Mouse (Mus musculus): ENCODE data around the gene Pcdh15.

Gene Pcdh15

GRCm38 (mm10) chr10:73828781-73829180 is 729.6 kb downstream of the Pcdh15 start:
- TF ChIP-seq GATA4 (IDR thresholded peaks at IDR 0.05; ENCODE audit: insufficient replicate concordance, low read length), result no peak

- TF ChIP-seq GATA4 (IDR thresholded peaks at IDR 0.05; ENCODE audit: insufficient replicate concordance, low read length), result no peak
Measured at GRCm38 (mm10) chr10:73844998-73845397, 745.9 kb downstream of the Pcdh15 start.

DNA sequence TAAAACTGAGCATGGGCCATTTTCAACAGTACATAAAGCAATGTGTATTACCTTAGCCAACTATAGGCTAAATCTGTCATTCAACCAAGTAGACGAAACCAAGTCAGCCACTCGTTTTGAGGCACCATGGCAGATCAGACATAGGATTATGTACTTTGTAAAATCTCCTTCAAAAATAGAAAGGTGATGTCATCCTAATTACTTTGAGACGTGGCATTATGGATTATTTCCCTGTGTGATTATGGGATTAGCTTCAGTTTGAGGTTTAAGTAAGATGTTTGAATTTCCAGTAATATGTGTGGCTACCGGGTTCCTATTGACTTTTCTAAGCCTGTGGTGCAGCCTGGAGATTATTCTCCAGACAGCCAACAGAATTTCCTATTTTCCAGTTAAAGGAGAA is 763.0 kb downstream of the Pcdh15 start:
- TF ChIP-seq GATA4 (IDR thresholded peaks at IDR 0.05; ENCODE audit: insufficient replicate concordance, low read length), result no peak

DNA sequence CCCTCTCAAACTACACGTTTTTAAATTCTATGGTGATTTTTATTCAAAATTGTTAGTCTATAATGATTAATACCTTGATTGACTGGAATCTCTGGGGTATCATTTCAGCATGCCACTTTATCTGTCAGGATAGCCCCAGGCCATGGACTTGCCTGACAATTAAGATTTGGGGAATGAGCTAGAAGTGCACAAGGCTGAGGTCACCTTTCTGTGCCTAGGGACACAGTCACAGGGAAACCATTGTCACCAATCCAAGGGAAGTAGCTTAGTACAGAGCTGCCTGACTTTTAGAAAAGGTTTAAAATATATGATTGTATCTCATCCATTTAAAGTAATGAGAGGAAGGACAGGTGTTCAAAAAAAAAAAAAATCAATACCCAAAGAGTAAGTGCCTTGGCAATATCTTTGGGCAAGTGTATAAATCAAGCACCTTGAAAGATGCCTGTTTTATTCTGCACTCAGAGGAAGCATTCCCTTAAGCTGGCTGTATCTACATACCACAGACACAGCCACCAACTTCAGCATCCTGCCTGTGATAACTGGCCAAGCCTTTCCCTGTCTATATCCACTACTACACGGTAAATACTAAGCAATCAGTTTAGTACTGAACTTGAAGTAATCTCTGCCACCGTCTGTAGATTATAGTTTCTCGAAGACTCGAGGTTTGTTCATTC is 779.0 kb downstream of the Pcdh15 start:
- TF ChIP-seq GATA4 (IDR thresholded peaks at IDR 0.05; ENCODE audit: insufficient replicate concordance, low read length), result no peak

- TF ChIP-seq GATA4 (IDR thresholded peaks at IDR 0.05; ENCODE audit: insufficient replicate concordance, low read length), result no peak
Measured at GRCm38 (mm10) chr10:73878729-73879067, 779.6 kb downstream of the Pcdh15 start.

DNA sequence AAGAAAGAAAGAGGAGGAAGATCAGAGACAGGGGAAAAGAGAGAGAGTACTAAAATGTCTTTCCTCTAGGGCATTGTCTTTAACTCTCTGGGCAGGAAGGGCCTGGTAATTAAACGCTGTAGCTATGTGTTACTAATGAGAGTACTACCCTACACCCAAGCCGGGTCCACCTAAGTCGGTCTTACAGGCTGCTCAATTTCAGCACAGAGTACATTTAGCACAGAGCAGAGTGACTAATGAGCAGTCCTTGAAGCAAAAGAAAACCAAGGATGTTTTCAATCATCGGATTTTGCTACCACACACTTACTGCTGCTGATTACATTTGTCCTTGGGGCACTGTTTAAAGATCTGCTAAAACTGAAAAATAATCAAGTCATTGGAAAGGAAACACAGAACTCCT is 788.6 kb downstream of the Pcdh15 start:
- no peak for TF ChIP-seq GATA4 (IDR thresholded peaks at IDR 0.05; ENCODE audit: insufficient replicate concordance, low read length)

GRCm38 (mm10) chr10:73892251-73892650 is 793.1 kb downstream of the Pcdh15 start:
- no peak for TF ChIP-seq GATA4 (IDR thresholded peaks at IDR 0.05; ENCODE audit: insufficient replicate concordance, low read length)

GRCm38 (mm10) chr10:73896086-73896607 is 797.0 kb downstream of the Pcdh15 start:
- TF ChIP-seq GATA4 (IDR thresholded peaks at IDR 0.05; ENCODE audit: insufficient replicate concordance, low read length), result no peak

DNA sequence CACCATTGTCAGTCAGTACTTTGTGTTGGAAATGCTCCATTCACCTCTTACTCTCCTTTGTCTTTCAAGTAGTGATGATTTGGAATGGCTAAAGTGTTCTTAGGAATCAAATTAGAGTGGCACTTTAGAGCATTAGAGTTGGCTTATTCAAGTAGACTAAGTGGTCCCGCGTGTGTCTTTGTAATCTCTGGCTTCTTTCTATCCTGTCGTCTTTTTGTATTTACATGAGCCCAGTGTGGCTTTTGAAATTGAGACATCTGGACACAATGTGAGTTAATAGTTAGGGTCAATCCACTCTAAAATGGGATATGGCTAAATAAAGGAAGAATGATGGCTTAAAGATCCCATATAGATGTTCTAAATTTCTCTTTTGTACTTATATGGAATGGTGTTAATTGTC is 800.0 kb downstream of the Pcdh15 start:
- TF ChIP-seq GATA4 (IDR thresholded peaks at IDR 0.05; ENCODE audit: insufficient replicate concordance, low read length), result no peak

GRCm38 (mm10) chr10:73907626-73908025 is 808.5 kb downstream of the Pcdh15 start:
- no peak for TF ChIP-seq GATA4 (IDR thresholded peaks at IDR 0.05; ENCODE audit: insufficient replicate concordance, low read length)

DNA sequence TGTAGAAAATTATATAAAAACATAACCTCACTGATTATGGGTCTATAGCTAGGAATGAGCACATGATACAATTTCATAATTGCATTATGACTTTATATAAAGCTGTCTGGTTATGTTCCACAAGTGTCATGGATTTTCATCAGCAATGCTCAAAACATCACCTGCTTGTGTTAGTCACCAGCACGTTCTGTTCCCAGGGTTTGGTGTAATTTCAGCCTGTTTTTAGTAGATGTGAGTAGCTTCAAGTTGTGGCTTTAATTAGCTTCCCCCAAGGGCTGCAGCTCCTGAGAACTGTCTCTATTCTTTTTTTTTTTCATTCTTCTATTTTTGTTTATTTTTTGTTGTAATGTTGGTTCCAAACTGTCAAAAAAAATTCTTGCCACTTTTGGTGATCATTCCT is 809.4 kb downstream of the Pcdh15 start:
- TF ChIP-seq GATA4 (IDR thresholded peaks at IDR 0.05; ENCODE audit: insufficient replicate concordance, low read length), result no peak

DNA sequence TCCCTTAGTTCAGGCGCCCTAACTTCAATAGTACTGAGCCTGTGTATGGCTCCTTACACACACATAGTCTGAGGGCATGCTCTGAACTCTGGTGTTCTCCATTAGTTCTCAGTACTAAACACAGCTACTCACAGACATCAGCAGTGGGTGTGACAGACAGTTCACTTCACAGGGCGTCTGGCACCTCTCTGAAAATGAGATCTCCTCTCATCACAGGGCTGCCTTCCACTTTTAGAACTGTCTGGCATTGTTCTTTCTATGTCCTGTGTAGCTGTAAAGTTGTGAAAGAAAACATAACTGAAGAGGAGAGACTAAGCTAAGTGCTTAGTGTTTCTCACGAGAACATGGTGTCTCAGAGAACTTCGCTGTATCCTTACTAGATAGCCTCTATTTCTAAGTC is 816.0 kb downstream of the Pcdh15 start:
- no peak for TF ChIP-seq GATA4 (IDR thresholded peaks at IDR 0.05; ENCODE audit: insufficient replicate concordance, low read length)

GRCm38 (mm10) chr10:73921579-73921978 is 822.4 kb downstream of the Pcdh15 start:
- TF ChIP-seq GATA4 (IDR thresholded peaks at IDR 0.05; ENCODE audit: insufficient replicate concordance, low read length), result no peak

- no peak for TF ChIP-seq GATA4 (IDR thresholded peaks at IDR 0.05; ENCODE audit: insufficient replicate concordance, low read length)
Measured at GRCm38 (mm10) chr10:73928672-73929071, 829.5 kb downstream of the Pcdh15 start.

GRCm38 (mm10) chr10:73929718-73930117 is 830.6 kb downstream of the Pcdh15 start:
- TF ChIP-seq GATA4 (IDR thresholded peaks at IDR 0.05; ENCODE audit: insufficient replicate concordance, low read length), result no peak

GRCm38 (mm10) chr10:73931185-73931584 is 832.0 kb downstream of the Pcdh15 start:
- no peak for TF ChIP-seq GATA4 (IDR thresholded peaks at IDR 0.05; ENCODE audit: insufficient replicate concordance, low read length)

DNA sequence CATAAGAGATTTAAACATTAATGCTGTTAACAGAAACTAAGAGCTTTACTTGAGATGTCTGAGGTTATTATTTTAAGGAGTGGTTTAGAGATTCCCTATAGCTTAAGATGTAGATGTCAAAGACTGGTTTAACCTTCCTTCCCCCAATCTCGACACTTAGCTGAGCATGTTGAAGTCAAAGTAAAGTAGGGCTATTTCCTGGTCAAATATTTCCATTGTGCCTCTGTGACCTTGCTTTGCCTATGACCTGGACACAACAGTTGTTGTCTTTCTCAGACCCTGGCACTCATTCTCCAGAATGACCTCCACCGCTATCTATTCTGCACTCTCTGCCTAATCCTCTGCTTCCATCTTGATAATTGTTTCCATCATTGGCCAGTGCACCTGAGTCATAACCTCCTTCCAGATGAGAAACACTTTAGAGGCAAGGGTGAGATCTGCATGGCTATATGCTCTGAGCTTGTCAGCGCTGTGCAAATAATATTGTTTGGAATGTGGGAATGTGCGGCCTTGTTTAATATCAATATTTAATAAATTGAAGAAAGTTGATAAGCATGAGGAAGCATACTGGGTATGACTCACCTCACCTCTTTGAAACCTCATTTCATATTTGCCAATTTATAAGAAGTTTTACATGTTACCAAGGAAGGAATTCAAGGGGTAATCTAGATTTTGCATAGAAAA is 833.0 kb downstream of the Pcdh15 start:
- TF ChIP-seq GATA4 (IDR thresholded peaks at IDR 0.05; ENCODE audit: insufficient replicate concordance, low read length), result no peak

All from liver, adult (tissue).